Mouse (Mus musculus) hematopoietic stem cell, adult 5-6 weeks (primary cell): Measurements from ENCODE around the gene Cacna1d. TPM values are rescaled to one million over a fixed set of nuclear protein-coding genes. Genes with fewer than 3 reads are reported as not detected.
A peak's percentile ranks its signal among the peaks of the same experiment; 100 is the strongest.

Experiments
- ATAC-seq, 2 experiments: fragments of 125-278 bp in 1 of 2; replicated peaks in 1 of 2; 2 replicates each; pipeline ENCODE4 v1.8.0; 2016 to 2017; ENCODE audit warnings: inconsistent platforms in 2 of 2, mild to moderate bottlenecking in 2 of 2, moderate number of reproducible peaks in 2 of 2, low read depth in 1 of 2, moderate TSS enrichment in 1 of 2; ENCODE audit not compliant: low FRiP score in 2 of 2, poor library complexity in 2 of 2, severe bottlenecking in 2 of 2, insufficient read depth in 1 of 2, low TSS enrichment in 1 of 2
- total RNA-seq: library from RNA; stranded (forward); fragments of 172-1452, 232-1000 nt; gene quantifications from 2 replicates; pipeline ENCODE4 v1.2.3, GENCODE M21; 2017

Cacna1d gene
- total RNA-seq, 1 experiment from 2014 or later: 0.50 TPM

DNA sequence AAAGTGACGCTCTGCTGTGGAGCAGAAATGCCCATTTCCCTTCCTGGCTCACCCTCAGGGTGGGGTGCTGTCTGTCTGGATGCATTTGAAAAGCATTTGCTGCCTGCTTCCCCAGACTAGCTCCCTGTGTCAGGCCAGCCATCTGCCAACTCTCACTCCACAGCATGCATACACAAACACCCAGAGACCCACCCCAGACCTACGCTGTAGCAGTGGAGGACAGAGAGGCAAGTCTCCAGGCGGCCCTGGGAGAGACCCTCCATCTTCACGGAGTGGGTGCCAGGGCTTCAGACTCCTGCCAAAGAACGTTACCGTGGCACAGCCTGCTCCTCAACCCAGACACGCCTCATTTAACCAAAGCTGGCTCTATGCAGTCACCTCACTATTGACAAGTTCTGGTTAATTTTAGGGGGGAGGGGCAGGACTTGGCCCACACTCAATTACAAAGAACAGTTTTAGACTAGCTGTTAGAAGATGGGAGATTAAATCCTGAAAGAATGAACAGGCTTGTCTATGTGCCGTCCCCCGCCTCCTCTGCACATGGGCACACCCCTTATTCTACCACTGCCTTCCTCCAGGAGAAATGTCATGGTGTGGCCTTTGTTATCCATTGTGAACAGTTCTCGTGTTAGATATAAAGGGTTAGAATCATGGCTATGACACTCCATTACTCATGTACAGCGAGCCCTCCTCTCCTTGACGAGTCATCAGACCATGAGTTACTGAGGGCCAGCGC is 435.1 kb downstream of the Cacna1d start:
- ATAC-seq: no peak

DNA sequence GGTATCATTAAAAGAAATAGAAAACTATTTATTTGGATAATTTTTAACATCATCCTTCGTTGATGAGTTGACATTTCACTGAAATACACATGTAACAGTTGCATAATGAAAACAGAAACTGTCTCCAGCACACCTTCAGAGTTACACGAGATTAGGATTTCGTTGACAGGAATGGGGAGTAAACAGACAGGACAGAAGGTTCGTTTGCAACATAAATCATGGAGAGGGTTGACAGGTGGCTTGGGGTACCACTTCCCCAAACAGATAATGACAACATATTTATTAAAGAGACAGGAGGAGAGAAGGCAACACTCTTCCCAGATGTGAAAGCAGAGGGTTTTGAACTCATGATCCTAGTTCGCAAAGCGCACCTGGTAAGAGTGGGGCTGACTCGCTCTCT is 436.3 kb downstream of the Cacna1d start:
- ATAC-seq: no peak

GRCm38 (mm10) chr14:30050280-30050679 is 441.0 kb downstream of the Cacna1d start:
- ATAC-seq: no peak

DNA sequence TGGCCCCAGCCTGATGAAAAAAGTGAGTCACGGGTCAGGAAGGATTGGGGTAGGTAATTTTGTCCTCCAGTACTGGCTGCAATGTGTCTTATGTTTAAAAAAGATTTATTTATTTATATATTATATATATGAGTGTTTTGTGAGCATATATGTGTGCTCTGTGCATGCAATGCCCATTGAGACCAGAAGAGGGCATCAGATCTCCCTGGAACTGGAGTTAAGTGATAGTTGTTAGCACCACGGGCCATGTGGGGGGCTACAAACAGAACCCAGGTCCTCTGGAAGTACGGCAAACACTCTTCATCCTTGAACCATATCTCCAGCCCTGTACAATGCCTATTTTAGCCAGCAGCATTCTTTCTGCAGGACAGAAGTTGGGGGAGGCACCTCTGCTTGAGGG is 443.2 kb downstream of the Cacna1d start:
- no peak for ATAC-seq

- ATAC-seq: no peak
Observed at GRCm38 (mm10) chr14:30046976-30047375, 444.3 kb downstream of the Cacna1d start.

GRCm38 (mm10) chr14:30045704-30046220 is 445.5 kb downstream of the Cacna1d start:
- no peak for ATAC-seq

GRCm38 (mm10) chr14:30045239-30045638 is 446.0 kb downstream of the Cacna1d start:
- ATAC-seq: no peak

GRCm38 (mm10) chr14:30043356-30043940 is 447.8 kb downstream of the Cacna1d start:
- peak; percentile 80 to 91 for ATAC-seq

DNA sequence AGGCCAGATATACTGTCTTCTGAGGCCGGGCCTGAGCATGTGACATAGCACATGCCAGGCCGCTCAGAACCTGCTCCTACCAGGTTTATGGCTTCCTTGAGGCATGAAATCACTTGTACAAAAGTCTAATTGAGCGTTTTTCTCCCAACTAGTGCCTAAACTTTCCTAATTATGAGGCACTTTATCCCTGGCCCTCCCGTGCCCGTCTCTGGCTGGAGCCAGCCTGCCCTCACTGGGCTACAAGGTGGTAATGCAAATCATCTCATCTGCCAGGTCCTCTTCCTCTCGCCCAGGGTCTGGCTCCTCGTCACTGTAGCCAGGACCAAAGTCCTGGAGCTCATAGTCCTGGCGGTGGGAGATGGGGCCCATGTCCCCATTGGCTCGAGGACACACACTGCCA is 449.4 kb downstream of the Cacna1d start:
- no peak for ATAC-seq

DNA sequence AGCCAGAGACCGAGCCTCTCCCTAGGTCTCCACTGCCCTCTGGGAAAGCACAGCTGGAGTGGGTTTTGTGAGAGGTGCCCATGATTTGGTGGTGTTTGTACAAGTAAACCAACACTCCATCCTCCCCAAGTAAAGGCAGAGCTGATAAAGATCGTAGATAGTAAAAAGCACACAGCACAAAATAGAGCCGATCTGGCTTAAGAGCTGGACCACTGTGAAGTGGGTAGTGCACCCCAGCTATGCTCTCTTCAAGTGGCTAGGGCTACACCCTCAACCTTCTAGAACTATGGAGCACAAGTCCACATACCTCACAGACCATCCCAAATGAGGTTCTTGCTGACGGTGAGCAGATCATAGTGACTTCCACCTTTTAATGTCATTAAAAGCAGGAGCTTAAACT is 451.8 kb downstream of the Cacna1d start:
- no peak for ATAC-seq

DNA sequence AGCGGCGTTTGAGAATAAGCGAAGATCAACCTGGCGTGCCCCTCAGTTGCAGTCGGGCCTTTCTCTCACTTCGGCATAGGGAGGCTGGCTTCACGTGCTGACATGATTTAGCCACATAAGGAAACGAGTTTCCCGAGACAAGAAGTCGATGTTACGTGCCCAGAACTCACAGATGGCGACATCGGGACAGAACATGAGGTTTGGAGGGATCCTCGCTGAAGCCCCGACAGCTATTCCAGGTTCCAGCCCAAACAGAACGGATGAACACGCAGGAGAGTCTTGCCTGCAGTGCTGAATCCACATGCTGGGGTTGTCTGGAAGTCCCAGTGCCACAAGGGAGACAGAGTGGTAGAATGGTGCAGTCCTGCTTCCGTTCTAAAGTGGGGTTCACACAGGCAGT is 452.8 kb downstream of the Cacna1d start:
- no peak for ATAC-seq

- no peak; a peak in 1 of 4 replicates for ATAC-seq
Observed at GRCm38 (mm10) chr14:30033405-30033804, 457.9 kb downstream of the Cacna1d start.

DNA sequence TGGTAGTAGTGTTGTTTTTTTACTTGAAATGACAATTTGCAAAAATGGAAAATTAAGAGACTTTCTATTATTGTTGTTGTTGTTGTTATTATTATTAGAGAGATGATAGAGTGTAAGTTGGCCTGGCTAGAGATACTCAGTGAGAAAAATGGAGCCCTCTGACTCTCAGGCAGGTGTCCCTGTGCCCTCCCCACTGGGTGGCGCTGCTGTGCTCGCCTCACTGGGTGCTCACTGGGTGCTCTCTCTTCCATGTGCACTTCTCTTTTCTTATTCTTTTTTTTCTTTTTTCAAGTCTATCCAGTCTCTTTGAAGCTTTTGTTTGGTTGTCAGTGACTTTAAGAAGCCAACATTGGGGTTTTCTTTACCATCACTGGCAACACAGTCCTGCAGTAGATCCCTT is 463.9 kb downstream of the Cacna1d start:
- peak in 1 of 2 experiments; percentile 59; a peak in 1 of 4 replicates for ATAC-seq

DNA sequence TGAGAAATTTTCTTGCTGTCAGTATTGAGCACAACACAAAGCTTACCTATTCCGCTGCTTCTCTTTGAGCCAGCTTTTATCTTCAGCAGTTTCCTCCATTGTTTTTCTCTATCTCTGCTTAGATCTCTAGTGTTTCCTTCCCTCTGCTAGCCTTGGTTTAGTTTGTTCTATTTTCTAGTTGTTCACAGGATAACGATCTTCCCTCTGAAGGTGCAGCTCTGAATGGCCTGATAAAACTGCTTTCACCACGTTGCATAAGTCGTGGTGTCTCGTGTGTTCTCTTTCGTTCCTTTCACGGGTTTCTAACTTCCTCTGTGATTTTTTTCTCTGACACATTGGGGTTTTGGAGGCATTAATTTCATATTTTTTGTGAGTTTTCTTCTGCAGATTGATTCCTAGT is 466.9 kb downstream of the Cacna1d start:
- ATAC-seq: peak; percentile 47 to 55; a peak in 2 of 4 replicates

DNA sequence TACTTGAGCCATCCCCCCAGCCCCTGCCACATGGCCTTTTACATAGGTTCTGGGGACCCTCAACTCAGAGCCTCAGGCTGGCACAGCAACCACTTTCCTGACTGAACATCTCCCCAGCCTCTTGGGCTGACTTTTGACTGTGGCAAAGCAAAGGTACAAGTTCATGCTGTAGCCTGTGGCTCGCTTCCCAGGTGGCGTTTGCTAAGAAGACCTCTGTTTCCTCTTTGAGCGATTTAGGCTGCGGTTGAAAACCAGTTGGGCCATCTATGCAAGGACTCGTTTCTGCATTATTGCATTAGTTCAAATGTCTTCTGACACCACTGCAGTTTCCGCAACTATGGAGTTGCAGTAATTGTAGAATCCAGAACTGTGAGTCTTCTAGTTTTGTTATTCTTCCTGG is 468.8 kb downstream of the Cacna1d start:
- peak; percentile 50 to 64; a peak in 3 of 4 replicates for ATAC-seq

DNA sequence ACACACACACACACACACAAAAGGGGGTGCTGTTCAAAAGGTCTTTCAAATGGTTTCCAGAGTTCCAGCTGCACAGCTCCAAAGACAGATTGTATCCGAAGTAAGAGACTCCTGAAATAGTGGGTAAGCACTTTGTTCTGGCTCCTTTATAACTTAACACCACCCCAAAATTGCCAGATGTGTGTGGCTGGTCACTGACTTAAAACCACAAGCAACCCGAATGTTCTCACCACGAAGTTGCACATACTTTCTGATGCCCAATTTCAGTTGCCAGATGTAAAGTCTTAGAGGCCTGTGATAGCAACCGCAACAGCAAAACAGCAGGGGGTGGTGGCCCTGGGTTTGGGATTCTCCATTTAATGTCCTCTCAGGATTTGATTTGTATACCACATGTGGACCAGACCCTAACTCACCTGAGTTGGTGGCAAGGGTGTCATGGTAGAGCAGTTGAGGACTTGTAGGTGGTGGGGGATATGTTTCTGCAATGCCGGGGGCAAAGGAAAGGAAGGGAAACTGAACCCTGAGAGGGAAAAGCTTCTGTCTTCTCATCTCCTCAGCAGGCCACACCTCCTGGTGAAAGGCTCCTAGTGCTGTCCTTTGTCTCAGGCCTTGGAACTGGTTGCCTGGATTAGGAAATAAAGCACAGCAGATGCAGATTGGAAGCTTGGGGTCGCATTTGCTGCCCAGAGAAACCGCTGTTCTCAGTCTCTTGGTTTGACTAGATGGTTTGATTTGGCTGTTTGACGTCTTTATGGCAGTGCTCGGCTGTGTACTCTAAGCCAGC is 471.3 kb downstream of the Cacna1d start:
- no peak for ATAC-seq

- no peak for ATAC-seq
Observed at GRCm38 (mm10) chr14:30019375-30019774, 471.9 kb downstream of the Cacna1d start.

GRCm38 (mm10) chr14:30018846-30019245 is 472.4 kb downstream of the Cacna1d start:
- no peak for ATAC-seq
